Mouse (Mus musculus) adrenal gland, postnatal 25 days (tissue): ENCODE data around the gene Ccdc8. TPM values are rescaled to one million over a fixed set of nuclear protein-coding genes. Genes with fewer than 3 reads are reported as not detected.

Experiments
- DNase-seq: peaks from one replicate; pipeline ENCODE4 v3.0.0; 2021; ENCODE audit warnings: mixed read lengths
- total RNA-seq: library from RNA; stranded (reverse); gene quantifications from 2 replicates; pipeline ENCODE4 v1.2.3, GENCODE M21; 2021

The Ccdc8 gene
- total RNA-seq, 1 experiment from 2014 or later, result 26.0 TPM

GRCm38 (mm10) chr7:17009326-17010009 lies 17.0 kb downstream of the Ccdc8 start:
- no peak for DNase-seq

- DNase-seq, result no peak
Observed at GRCm38 (mm10) chr7:17010010-17010347, 17.5 kb downstream of the Ccdc8 start.

- DNase-seq, result no peak
Observed at GRCm38 (mm10) chr7:17011909-17012590, 19.5 kb downstream of the Ccdc8 start.

- DNase-seq, result no peak
Observed at GRCm38 (mm10) chr7:17015381-17015780, 22.9 kb downstream of the Ccdc8 start.

- peak; percentile 94 for DNase-seq
Observed at GRCm38 (mm10) chr7:17017036-17017435, 24.5 kb downstream of the Ccdc8 start.

- no peak for DNase-seq
Observed at GRCm38 (mm10) chr7:17017921-17018320, 25.4 kb downstream of the Ccdc8 start.

GRCm38 (mm10) chr7:17019426-17020166 lies 27.1 kb downstream of the Ccdc8 start:
- DNase-seq, result no peak

- no peak for DNase-seq
Observed at GRCm38 (mm10) chr7:17022176-17022575, 29.7 kb downstream of the Ccdc8 start.

GRCm38 (mm10) chr7:17023701-17024100 lies 31.2 kb downstream of the Ccdc8 start:
- DNase-seq, result no peak

GRCm38 (mm10) chr7:17024141-17024540 lies 31.6 kb downstream of the Ccdc8 start:
- DNase-seq, result peak; percentile 42

GRCm38 (mm10) chr7:17024814-17025504 lies 32.5 kb downstream of the Ccdc8 start:
- peak; percentile 33 for DNase-seq

GRCm38 (mm10) chr7:17025505-17025894 lies 33.0 kb downstream of the Ccdc8 start:
- DNase-seq, result no peak

GRCm38 (mm10) chr7:17025896-17026622 lies 33.6 kb downstream of the Ccdc8 start:
- DNase-seq, result no peak

- DNase-seq, result peak; percentile 33
Observed at GRCm38 (mm10) chr7:17026710-17027587, 34.4 kb downstream of the Ccdc8 start.

GRCm38 (mm10) chr7:17027588-17028343 lies 35.3 kb downstream of the Ccdc8 start, which contains the start of gene Ppp5c:
TSS of gene Ppp5c (minus strand) at chr7:17027924.
- DNase-seq, result peak; percentile 90

- no peak for DNase-seq
Observed at GRCm38 (mm10) chr7:17028923-17029322, 36.4 kb downstream of the Ccdc8 start.

GRCm38 (mm10) chr7:17030239-17030638 lies 37.7 kb downstream of the Ccdc8 start:
- no peak for DNase-seq

GRCm38 (mm10) chr7:17038018-17038695 lies 45.6 kb downstream of the Ccdc8 start:
- DNase-seq, result no peak

- DNase-seq, result no peak
Observed at GRCm38 (mm10) chr7:17039373-17039772, 46.9 kb downstream of the Ccdc8 start.
